Mouse (Mus musculus) ovary, adult 18-20 months (tissue): ENCODE data around the gene Smchd1.
A peak's percentile ranks its signal among the peaks of the same experiment; 100 is the strongest.
"Not testable (repeated sequence)": the region's sequence is repeated elsewhere in the genome, so short reads cannot be mapped to it uniquely, and the experiment has no call there.

Experiments used
- DNase-seq: peaks from one replicate; pipeline ENCODE4 v3.0.0; 2022; ENCODE audit warnings: low spot score, mixed read lengths

The Smchd1 gene

GRCm38 (mm10) chr17:71474762-71475704 is at the start of gene Smchd1:
Gene Smchd1 (minus strand): TSS chr17:71475343.
- DNase-seq = peak; percentile 95

GRCm38 (mm10) chr17:71510297-71510696 is 35.2 kb upstream of the Smchd1 start:
- no peak for DNase-seq

- DNase-seq = no peak
Measured at GRCm38 (mm10) chr17:71506832-71507231, 31.7 kb upstream of the Smchd1 start.

GRCm38 (mm10) chr17:71495784-71496183 is 20.6 kb upstream of the Smchd1 start:
- no peak for DNase-seq

DNA sequence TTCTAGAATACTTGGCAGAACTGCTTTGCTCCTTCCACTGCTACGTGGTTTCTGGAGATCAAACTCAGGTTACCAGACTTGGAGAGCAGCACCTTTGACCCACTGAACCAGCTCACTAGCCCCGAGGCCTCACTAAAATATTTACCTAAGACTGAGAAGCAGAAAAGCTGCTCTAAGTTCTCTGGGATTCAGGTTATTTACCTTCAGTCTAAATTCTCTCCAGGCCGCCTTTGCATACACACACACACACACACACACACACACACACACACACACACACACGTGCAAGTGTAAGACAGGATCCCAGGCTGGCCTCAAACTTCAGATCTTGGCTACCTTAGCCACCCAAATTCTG is 16.2 kb upstream of the Smchd1 start:
- no peak for DNase-seq

GRCm38 (mm10) chr17:71490666-71491331 is 15.7 kb upstream of the Smchd1 start:
- no peak for DNase-seq

DNA sequence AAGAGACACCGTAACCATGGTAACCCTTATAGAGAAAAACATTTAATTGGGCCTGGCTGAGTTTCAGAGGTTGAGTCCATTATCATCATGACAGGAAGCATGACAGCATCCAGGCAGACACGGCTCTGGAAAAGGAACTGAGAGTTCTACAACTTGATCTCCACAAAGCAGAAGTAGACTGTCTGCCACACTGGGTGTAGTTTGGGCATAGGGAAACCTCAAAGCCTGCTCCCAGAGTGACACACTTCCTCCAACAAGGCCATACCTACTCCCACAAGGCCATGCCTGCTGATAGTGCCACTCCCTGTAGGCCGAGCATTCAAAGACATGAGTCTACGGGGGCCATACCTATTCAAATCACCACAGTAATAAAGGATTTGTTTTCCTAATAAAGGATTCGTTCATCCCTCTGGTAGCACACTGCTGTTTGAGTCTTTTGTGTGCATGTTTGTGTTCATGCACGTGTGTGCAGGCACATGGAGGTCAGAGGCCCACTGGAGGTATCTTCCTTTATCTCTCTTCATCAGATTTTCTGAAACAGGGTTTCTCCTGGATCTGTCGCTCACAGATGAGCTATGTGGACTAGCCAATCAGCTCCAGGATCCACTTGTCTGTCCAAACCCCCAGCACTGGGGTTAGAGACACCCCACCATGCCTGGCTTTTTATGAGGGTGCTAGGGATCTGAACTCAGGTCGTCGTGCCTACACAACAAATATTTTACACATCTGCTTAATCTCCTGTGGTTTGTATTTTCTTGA is 14.7 kb upstream of the Smchd1 start:
- no peak for DNase-seq

GRCm38 (mm10) chr17:71486231-71486851 is 11.2 kb upstream of the Smchd1 start:
- DNase-seq = no peak

GRCm38 (mm10) chr17:71485791-71486230 is 10.7 kb upstream of the Smchd1 start:
- no peak for DNase-seq

DNA sequence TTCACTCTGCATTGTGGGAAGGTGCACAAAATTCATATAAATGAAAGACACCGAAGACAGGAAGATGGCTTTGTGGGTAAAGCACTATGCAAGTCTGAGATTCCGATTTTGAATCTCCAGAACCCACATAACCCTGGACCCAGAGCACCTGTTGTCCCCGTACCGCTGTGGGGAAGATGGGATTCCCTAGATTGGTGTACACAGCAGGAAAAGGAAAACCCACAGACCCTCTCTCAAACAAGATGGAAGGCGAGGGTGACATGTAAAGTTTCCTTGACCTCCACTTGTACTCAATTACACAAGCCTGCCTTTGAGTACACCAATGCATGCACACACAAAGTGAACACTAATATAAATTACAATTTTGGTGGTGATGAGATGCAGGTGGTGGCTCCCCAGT is 9.6 kb upstream of the Smchd1 start:
- DNase-seq = no peak

DNA sequence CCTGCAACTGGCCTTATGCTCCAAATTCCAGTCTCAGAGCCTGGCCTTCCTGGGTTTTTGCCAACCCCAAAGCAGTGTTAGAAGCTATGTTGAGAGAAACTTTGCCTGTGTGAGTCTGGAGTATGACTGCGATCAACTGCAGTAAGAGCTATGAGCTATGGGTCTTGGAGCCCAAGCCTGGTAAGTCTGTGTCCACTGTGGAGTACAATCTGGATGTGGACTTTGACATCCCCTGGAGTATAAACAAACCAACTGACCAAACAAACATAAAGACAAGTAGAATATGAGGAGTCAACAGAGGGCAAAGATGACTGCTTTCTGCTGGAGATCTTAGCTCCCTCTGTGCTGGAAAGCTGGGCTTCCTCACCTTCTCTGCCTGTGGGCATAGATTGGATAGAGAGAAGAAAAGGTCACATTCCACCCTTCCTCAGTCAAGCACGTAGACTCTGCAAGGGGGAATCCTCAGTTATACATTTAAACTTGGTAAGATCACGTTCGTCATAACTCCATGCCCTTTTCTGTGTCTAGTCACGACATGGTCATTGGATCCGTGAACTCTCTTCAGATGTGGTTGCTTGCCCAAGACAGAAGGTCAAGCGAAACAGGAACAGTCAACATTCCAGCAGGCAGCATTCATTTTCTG is 8.4 kb upstream of the Smchd1 start:
- DNase-seq = no peak

DNA sequence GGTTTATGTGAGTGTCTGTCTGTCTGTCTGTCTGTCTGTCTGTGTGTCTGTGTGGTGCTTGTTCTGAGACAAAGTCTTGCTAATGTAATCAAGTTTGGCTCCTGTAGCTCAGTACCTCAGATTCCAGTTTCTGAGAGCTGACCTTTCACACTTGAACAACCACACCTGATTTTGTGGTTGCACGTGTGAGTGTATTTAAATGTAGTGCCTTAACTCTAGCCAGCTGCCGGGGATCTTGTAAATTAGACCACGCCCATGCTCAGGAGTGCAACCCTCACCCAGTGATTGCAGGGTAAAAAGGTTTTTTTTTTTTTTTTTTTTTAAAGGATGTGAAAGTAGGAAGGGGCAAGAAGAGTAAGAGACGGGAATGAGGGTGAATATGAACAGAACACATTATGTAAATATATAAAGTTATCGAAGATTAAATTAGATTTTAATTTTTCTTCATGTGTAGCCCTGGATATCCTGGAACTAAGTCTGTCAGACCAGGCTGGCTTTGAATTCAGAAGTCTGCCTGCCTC is 4.3 kb upstream of the Smchd1 start:
- DNase-seq = no peak

- DNase-seq = no peak
Measured at GRCm38 (mm10) chr17:71477481-71477880, 2.3 kb upstream of the Smchd1 start.

GRCm38 (mm10) chr17:71476346-71477020 is 1.3 kb upstream of the Smchd1 start:
- no peak for DNase-seq

GRCm38 (mm10) chr17:71475705-71476089 is 554 bp upstream of the Smchd1 start:
- DNase-seq = peak; percentile 44

- no peak for DNase-seq
Measured at GRCm38 (mm10) chr17:71474128-71474527, 1.0 kb downstream of the Smchd1 start.

GRCm38 (mm10) chr17:71471261-71471660 is 3.9 kb downstream of the Smchd1 start:
- DNase-seq = no peak

DNA sequence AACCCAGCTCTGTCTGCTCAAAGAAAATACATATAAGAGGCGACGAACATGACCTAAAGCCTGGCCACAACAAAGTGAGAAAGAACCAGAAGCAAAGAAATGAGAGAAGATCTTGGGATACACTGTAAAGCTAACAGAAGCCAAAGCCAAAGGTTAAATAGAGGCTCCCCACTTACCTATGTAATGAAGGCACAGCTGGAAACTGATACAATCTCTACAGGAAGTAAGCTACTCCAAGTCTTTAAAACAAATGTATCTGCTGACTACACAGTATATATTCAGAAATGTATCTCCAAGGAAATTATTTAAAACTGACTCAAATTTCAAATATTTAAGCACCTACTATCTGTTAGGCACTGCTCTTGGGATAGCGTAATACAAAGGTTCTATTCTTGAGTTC is 14.8 kb downstream of the Smchd1 start:
- no peak for DNase-seq

- DNase-seq = no peak
Measured at GRCm38 (mm10) chr17:71459818-71460217, 15.3 kb downstream of the Smchd1 start, which contains the start of gene Gm4707. Gene Gm4707 (minus strand): TSS chr17:71459918.

DNA sequence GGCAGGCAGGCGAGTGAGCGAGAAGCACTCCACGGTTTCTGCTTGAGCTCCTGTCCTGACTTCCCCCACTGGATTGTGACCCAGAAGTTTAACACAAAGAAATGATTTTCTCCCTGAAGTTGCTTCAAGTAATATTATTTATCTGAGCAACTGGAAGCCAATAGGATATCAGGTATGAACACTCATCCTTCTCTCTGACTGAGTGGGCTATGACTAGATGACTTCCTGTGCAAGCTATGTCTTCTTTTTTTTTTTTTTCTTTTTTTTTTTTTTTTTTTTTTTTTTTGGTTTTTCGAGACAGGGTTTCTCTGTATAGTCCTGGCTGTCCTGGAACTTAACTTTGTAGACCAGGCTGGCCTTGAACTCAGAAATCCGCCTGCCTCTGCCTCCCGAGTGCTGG is 17.8 kb downstream of the Smchd1 start:
- DNase-seq = not testable (repeated sequence)

DNA sequence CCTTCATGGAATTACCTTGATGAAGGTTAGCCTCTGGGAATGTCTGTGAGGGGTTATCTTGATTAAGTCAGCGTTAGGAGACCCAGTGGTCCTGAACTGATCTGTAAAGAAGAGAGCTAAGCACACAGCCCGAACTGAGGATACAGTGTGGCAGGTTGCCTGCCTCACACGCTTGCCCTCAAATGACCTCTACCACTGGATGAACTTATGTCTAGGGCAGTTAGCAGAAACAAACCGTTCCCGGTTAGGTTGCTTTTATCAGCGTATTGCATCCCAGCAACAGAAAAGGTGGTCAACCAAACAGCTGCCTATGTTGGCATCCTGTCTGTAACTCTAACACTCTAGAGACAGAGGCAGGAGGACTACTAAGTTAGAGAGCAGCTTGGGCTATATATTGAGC is 30.0 kb downstream of the Smchd1 start:
- no peak for DNase-seq
